Mouse (Mus musculus): Measurements from ENCODE around the gene Gm28374.
"Not testable (repeated sequence)": the region's sequence is repeated elsewhere in the genome, so short reads cannot be mapped to it uniquely, and the experiment has no call there.

Gm28374 gene

GRCm38 (mm10) chr19:6082156-6082555 lies at the start of gene Gm28374:
Gm28374 (minus strand) TSS chr19:6082256.
- DNase-seq (ENCODE audit: low spot score): no peak

- not testable (repeated sequence) for DNase-seq (ENCODE audit: low spot score)
Observed at GRCm38 (mm10) chr19:6130414-6131128, 48.5 kb upstream of the Gm28374 start.

GRCm38 (mm10) chr19:6127760-6128341 lies 45.8 kb upstream of the Gm28374 start, which contains the start of gene Snx15:
Snx15 (minus strand) TSS chr19:6128304.
- DNase-seq (ENCODE audit: low spot score): peak; percentile 91

GRCm38 (mm10) chr19:6126789-6127580 lies 44.9 kb upstream of the Gm28374 start:
- DNase-seq (ENCODE audit: low spot score): no peak

DNA sequence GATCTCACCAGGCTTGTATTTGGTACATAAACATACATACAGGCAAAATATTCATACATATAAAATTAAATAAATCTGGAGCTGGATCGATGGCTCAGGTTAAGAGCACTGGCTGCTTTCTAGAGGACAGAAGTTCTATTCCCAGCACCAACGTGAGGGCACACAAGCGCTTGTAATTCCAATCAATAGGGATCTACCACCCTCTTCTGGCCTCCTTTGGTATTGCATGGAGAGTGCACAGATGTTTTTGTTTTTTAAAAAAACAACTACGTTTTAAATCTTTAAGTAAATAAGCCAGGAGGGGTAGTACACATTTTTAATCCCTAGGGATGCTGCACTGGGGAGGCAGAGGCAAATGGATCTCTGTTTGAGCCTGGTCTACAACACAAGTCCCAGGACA lies 44.2 kb upstream of the Gm28374 start:
- peak; percentile 76 for DNase-seq (ENCODE audit: low spot score)

DNA sequence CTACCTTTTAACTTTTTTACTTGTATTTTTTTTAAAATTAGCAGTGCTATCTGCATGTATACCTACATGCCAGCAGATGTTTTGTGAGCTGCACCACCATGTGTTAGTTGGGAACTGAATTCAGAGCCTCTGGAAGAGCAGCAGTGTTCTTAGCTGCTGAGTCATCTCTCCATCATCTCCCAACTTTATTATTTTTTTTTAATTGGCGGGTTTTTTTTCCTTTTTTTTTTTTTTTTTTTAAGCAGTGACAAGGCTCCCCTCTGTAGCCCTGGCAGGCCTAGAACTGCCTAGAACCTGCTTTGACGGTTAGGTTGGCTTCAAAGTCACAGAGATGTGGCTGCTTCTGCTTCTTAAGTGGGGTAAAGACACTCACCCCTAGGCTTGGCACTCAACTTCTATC lies 42.8 kb upstream of the Gm28374 start:
- no peak for DNase-seq (ENCODE audit: low spot score)

DNA sequence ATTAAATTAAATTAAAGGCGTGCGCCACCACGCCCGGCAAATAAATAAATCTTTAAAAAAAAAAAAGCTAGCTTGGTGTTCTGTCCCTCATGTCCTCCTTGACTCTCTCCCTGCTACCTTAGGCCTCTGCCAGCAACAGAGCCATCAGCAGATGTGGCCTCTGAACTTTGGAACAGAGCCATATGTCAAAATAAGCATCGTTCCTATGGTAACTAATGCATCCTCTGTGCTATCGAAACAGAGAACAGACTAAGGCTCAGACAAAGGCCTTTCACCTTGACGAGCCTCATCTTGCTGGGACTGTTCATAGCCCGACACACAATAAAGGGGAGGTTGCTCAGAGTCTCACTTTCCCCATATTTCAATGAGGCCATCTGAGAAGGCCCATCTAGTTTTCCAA lies 41.3 kb upstream of the Gm28374 start:
- DNase-seq (ENCODE audit: low spot score): peak; percentile 39

DNA sequence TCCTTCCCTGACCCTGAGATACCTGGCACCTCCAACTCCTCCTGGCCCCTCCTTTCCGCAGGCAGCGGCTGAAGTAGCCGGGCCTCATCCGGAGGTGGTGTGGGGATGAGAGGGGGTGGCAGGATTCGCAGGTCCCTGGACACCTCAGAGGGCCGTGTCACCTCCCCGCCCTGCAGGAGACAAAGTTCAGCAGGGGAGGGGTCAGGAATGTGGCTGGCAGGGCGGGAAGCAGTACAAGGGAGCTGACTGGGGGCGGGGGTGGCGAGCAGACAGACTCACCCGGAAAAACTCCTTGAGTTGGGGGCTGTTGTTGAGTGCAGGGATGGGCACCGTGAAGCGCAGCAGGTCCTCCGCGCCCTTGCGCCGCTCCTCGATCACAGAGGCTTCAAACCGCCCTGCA lies 39.7 kb upstream of the Gm28374 start:
- no peak for DNase-seq (ENCODE audit: low spot score)

- peak; percentile 25 for DNase-seq (ENCODE audit: low spot score)
Observed at GRCm38 (mm10) chr19:6118677-6119185, 36.7 kb upstream of the Gm28374 start.

DNA sequence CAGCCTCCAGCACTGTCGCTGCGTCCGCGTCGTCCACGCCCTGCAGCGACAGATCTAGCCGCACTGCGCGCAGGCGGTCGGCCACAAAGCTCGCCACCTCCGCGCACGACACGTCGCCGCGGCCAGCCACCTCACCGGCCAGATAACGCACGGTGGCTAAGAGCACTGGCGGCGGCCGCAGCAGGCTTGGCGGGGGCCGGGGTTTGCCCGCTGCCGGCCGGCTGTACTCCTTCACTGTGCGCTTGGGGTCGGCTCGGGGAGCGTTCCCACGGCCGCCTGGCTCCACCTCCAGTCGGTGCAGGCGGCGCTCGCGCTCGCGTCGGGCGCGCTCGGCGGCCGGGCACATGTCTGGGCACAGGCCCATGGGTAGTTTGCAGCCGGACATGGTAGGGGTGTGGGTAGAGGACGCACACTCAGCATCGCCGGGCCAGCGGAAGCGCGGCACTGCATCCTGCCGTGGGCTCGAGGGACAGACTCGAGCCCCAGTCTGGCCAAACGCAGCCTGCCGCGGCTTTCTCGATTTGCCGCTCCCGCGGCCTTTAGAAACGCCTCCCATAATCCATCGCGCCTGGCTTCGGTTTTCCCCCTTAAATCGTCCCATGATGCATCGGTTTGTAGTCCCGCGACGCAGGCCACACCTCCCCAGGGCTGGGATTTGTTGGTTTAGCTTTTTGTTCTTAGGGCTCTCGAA lies 36.1 kb upstream of the Gm28374 start, which contains the start of gene Sac3d1:
TSS of gene Sac3d1 (minus strand) at position 665 of the 691 bp plus-strand sequence.
- DNase-seq (ENCODE audit: low spot score): peak; percentile 95

- no peak for DNase-seq (ENCODE audit: low spot score)
Observed at GRCm38 (mm10) chr19:6117346-6117985, 35.4 kb upstream of the Gm28374 start.

DNA sequence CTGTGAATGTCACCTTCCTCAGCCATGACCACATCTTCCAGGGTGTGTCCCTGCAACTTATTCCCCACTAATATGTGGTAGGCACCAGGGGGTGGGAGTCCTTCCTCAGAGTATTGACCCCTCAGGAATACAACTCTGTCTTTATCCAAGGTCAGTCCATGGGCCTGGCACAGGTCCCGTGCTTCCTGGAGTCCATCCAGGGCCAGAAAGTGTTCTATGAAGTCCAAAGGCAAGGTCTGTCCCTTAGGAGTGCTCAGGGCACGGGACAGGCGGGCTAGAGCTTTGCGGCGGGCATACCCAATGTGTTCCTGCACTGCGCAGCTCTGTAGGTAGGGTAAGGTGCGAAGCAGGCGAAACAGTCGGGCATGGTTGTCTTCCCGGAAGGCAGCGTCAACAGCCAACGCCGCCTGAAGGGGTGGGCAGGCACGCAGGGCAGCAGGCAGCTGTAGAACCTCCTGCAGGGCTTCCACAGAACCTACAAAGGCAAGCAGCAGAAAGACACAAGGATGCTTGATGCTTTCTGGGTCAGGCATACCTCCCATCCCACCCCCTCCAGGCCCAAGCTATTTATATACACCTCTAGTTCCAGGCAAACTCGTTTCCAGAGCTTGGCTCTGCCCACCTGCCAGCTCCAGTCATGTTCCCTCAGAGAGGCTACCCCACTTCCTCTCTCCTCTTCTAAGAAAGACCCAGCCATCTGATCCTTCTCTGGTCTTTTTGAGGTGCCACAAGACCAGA lies 34.2 kb upstream of the Gm28374 start:
- no peak for DNase-seq (ENCODE audit: low spot score)

GRCm38 (mm10) chr19:6113116-6113515 lies 31.1 kb upstream of the Gm28374 start:
- no peak for DNase-seq (ENCODE audit: low spot score)

- no peak for DNase-seq (ENCODE audit: low spot score)
Observed at GRCm38 (mm10) chr19:6105586-6105985, 23.5 kb upstream of the Gm28374 start, which contains the start of gene Naaladl1. Naaladl1 (plus strand) TSS chr19:6105782.

DNA sequence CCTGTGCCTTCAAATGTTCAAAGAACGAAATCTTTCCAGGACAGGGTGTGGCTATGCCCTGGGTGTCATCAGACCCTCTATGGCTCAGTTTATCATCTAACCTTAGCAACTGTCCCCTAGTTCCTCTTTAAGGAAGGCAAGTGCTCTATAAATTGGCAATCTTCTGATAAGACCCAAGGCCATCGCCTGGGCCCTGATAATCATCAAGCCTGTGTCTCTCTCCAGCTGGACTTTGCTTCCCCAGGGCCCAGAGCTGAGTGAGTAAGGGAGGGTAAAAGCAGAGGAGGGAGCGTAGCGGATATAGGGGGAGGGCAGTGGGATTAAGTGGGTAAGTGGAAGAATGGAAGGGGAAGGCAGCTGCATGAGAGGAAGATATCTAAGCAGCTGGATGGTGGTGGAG lies 22.4 kb upstream of the Gm28374 start:
- DNase-seq (ENCODE audit: low spot score): no peak

- no peak for DNase-seq (ENCODE audit: low spot score)
Observed at GRCm38 (mm10) chr19:6102169-6102853, 20.3 kb upstream of the Gm28374 start.

DNA sequence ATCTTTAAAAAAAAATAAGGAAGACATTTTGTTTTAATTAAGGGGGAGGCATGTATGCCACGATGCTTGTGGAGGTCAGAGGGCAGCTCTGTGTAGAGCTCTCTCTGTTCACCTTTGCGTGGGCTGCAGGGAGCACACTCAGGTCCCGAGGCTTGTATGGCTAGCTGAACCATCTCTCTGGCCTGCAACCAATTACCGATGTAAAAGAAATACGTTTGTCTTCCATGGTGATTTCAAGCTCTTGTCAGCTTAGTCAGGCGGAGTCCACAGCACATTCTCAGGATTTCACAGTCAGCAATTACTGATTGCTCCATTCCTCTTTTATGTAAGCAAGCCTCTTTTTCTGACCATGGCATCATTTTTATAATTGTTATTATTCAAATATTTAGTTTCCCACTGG lies 19.1 kb upstream of the Gm28374 start:
- no peak for DNase-seq (ENCODE audit: low spot score)

DNA sequence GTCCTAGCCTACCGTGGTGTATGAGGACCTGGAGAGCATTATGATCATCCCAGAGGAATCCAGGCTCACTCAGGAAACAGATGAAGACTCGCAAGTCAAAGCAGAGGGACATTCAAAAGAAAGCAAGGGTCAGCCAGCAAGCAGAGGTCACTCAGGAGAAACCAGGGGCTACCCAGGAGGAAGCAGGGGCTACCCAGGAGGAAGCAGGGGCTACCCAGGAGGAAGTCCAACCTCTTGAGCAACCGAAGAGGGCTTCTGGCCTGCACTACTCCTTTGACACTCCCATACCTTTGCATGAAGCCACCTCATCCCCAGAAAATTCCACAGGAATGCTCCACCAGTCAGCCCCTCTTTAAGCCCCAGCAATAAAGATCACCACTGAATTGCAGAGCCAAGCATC lies 15.8 kb upstream of the Gm28374 start:
- no peak for DNase-seq (ENCODE audit: low spot score)

DNA sequence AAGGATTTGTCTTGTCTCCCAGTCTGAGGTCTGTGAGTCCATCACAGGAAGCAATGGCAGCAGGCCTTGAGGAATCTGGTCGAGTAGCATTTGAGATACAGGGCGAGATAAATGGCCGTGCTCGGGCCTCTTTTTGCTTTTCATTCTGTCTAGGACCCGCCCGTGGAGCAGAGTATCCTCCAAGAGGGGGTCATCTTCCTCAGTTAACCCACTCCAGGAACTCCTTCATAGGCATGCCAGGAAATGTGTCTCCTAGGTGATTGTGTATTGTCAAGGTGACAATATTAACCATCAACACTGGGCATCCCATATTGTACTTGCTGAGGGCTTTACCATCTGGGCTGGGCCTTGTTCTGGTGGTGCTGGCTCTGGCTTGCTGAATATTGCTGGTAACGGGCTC lies 12.1 kb upstream of the Gm28374 start, which contains the start of gene AC131692.1:
TSS of gene AC131692.1 (plus strand) at position 301 of the 400 bp plus-strand sequence.
- no peak for DNase-seq (ENCODE audit: low spot score)

DNA sequence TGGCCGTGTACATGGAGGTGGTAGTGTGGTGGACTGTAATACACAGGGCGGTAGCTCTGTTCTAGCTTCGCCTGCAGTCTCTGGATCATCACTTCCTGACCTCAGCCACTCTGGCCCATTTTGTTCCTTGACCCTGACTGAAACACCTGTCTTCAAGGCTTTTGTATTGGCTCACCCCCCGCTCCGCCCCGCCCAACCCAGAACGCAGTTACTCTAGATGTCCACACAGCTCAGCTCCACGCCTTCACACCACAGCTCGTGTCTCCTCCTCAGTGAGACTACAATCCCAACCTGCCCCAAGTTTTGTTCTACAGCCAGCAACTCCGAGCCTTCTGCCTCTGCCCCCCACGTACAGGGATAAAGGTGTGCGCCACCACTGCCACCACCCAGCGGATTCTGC lies 6.8 kb upstream of the Gm28374 start:
- DNase-seq (ENCODE audit: low spot score): no peak
